Mouse (Mus musculus) forebrain, postnatal 0 days (tissue): Measurements from ENCODE around the gene Txlnb. TPM values are rescaled to one million over a fixed set of nuclear protein-coding genes. Genes with fewer than 3 reads are reported as not detected.
"Not testable (repeated sequence)": the region's sequence is repeated elsewhere in the genome, so short reads cannot be mapped to it uniquely, and the experiment has no call there.

Source experiments
- ATAC-seq: fragments of 200-750 bp; cut with Nextera tagmentation; 2 replicates; pipeline ENCODE4 v1.8.0; 2017; ENCODE audit warnings: mild to moderate bottlenecking, moderate library complexity
- DNase-seq: peaks from one replicate; pipeline ENCODE4 v3.0.0-alpha.2; 2015
- H3K27ac ChIP-seq: fragments of 300-500 bp; sonication (generic); 2 replicates; pipeline ENCODE4 v1.5.1; 2014; ENCODE audit warnings: low read depth, mild to moderate bottlenecking, antibody characterized with exemption, low read length, moderate library complexity, mixed read lengths
- H3K27me3 ChIP-seq: fragments of 300-500 bp; sonication (generic); 2 replicates; pipeline ENCODE4 v1.6.1; 2014; ENCODE audit warnings: mild to moderate bottlenecking, low read length, mixed read lengths; ENCODE audit not compliant: insufficient read depth
- H3K36me3 ChIP-seq: fragments of 300-500 bp; sonication (generic); 2 replicates; pipeline ENCODE4 v1.6.1; 2014; ENCODE audit warnings: mild to moderate bottlenecking, moderate library complexity; ENCODE audit not compliant: insufficient read depth
- H3K4me1 ChIP-seq: fragments of 300-500 bp; sonication (generic); 2 replicates; pipeline ENCODE4 v1.6.1; 2014; ENCODE audit warnings: antibody characterized with exemption; ENCODE audit not compliant: insufficient read depth
- H3K4me2 ChIP-seq: fragments of 300-500 bp; sonication (generic); 2 replicates; pipeline ENCODE4 v1.6.1; 2014; ENCODE audit warnings: low read depth, mild to moderate bottlenecking, moderate library complexity
- H3K4me3 ChIP-seq: fragments of 300-500 bp; sonication (generic); 2 replicates; pipeline ENCODE4 v1.5.1; 2014; ENCODE audit warnings: low read depth, low read length, mixed read lengths
- H3K9ac ChIP-seq: fragments of 300-500 bp; sonication (generic); 2 replicates; pipeline ENCODE4 v1.6.1; 2014; ENCODE audit warnings: mild to moderate bottlenecking
- H3K9me3 ChIP-seq: fragments of 300-500 bp; sonication (generic); 2 replicates; pipeline ENCODE4 v1.6.1; 2016; ENCODE audit warnings: low read length
- CTCF ChIP-seq: sonication (generic); IDR thresholded peaks from 2 replicates; pipeline ENCODE4 v1.5.1; 2016; ENCODE audit warnings: antibody characterized with exemption, control low read depth, low read depth
- WGBS: fragments of 180-500 bp; shearing (Covaris S2); extraction: QIAGEN DNeasy Blood & Tissue Kit; methylation state at CpG from one replicate; pipeline ENCODE4 v1.1.7; 2014; 5-methylcytosine and 5-hydroxymethylcytosine counted together
- polyA plus RNA-seq: library from polyadenylated mRNA; unstranded; fragments of >200 nt; fragmentation: Nextera tagmentation; extraction: Ambion mirVana; gene quantifications from 2 replicates; pipeline ENCODE4 v1.2.1, GENCODE M21; 2015
- total RNA-seq: library from RNA; depleted of rRNA; stranded (reverse); fragments of >200 nt; gene quantifications from 2 replicates; pipeline ENCODE4 v1.2.3, GENCODE M21; 2014

Gene Txlnb
- total and polyA plus RNA-seq, 2 experiments from 2014 or later: 0.53 to 0.62 TPM

- Histone ChIP-seq H3K9me3 (no peaks in the 10 kb centered on the region), H3K4me2 (no peak overlapping the region), H3K27me3 (no peaks in the 10 kb centered on the region), H3K36me3 (no peaks in the 10 kb centered on the region), H3K9ac (no peak overlapping the region), H3K4me3 (no peak overlapping the region), H3K4me1 (no peaks in the 10 kb centered on the region), H3K27ac (no peak overlapping the region)
- no peak for TF ChIP-seq CTCF
- DNase-seq (no peak), ATAC-seq (no peak)
- WGBS: 76% methylated on average over 5 of the region's 5 CpGs
Observed at GRCm38 (mm10) chr10:17769856-17770255, 26.2 kb upstream of the Txlnb start.

GRCm38 (mm10) chr10:17772364-17772763, 23.7 kb upstream of the Txlnb start:
- Histone ChIP-seq H3K4me3 (no peak overlapping the region), H3K27me3 (no peaks in the 10 kb centered on the region), H3K36me3 (no peaks in the 10 kb centered on the region), H3K9me3 (no peaks in the 10 kb centered on the region), H3K9ac (no peak overlapping the region), H3K4me2 (no peak overlapping the region), H3K27ac (no peak overlapping the region), H3K4me1 (no peaks in the 10 kb centered on the region)
- no peak for TF ChIP-seq CTCF
- DNase-seq: no peak
- 88% methylated on average over 10 of the region's 10 CpGs for WGBS
- ATAC-seq: no peak

DNA sequence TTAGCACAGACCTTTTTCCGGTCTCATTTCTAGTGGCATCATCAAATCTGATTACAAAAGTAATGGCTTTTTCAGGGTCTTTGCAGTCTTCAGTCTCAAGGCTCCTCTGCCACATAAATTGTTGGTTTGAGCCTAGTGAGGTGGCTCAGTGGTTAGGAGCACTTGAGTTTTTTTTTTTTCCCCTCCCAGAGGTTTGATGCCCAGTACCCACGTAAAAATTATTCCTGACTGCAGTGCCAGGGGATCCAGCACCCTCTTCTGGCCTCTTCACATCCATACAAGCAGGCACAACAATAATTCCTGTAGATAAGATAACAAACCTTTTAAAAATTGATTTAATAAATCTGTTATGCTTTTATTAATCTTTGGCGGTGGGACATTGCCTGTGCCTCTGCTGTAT, 21.7 kb upstream of the Txlnb start:
- DNase-seq (no peak), ATAC-seq (no peak)
- H3K9ac ChIP-seq: no peak overlapping the region
- H3K4me1 ChIP-seq: no peaks in the 10 kb centered on the region
- H3K36me3 ChIP-seq: no peaks in the 10 kb centered on the region
- no peaks in the 10 kb centered on the region for H3K9me3 ChIP-seq
- H3K4me2 ChIP-seq: no peak overlapping the region
- H3K27ac ChIP-seq: no peak overlapping the region
- no peak overlapping the region for H3K4me3 ChIP-seq
- 87% methylated on average over 3 of the region's 3 CpGs for WGBS
- no peaks in the 10 kb centered on the region for H3K27me3 ChIP-seq
- no peak for TF ChIP-seq CTCF

DNA sequence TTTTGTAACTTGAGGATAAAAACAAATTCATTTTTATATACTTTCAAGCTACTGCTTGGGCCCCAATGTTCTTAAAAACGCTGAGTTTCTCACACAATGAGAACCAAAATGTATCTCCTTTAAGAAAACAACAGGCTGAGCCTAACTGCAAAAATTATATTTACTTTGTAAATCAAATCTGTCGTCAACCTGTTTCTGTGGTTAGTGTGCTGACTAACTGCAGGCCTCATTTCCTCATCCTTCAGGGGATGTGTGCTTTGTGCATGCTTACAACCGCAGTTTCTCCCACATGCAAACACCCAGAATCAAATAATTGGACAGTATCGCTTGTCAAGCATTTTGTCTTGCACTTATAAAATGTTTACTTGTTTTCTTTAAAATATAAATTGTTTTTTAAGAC, 20.9 kb upstream of the Txlnb start:
- Histone ChIP-seq H3K4me1 (no peaks in the 10 kb centered on the region), H3K9ac (no peak overlapping the region), H3K9me3 (no peaks in the 10 kb centered on the region), H3K4me3 (no peak overlapping the region), H3K27me3 (no peaks in the 10 kb centered on the region), H3K36me3 (no peaks in the 10 kb centered on the region), H3K27ac (no peak overlapping the region), H3K4me2 (no peak overlapping the region)
- ATAC-seq (no peak), DNase-seq (no peak)
- 76% methylated on average over 4 of the region's 4 CpGs for whole genome bisulfite sequencing
- TF ChIP-seq CTCF: no peak

- not testable (repeated sequence) for H3K9ac ChIP-seq, H3K36me3 ChIP-seq, H3K27ac ChIP-seq, H3K4me1 ChIP-seq, H3K4me2 ChIP-seq, H3K27me3 ChIP-seq, H3K9me3 ChIP-seq, DNase-seq, ATAC-seq, H3K4me3 ChIP-seq
- WGBS: 82% methylated on average over 4 of the region's 4 CpGs
Observed at GRCm38 (mm10) chr10:17776684-17777083, 19.3 kb upstream of the Txlnb start.

DNA sequence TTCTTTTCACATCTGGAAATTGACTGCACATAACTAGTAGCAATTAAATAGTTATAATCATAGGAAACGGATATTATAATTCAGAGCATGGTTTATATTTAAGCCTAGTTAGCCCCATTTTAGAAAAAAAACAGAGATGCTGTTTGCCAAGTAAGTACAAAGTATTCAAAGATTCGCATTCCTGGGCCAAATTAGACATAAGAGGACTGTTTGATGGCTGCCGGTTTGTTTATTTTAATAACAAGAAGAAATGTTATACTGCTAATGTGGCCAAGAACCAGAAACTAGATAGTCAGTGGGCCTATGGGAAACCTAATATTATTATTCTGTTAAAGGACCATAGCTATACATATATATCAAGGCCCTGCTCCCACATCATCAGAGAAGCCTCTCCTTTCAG, 9.3 kb upstream of the Txlnb start:
- ATAC-seq: no peak
- no peaks in the 10 kb centered on the region for H3K27me3 ChIP-seq

GRCm38 (mm10) chr10:17787938-17788337, 8.1 kb upstream of the Txlnb start:
- no peak for TF ChIP-seq CTCF
- WGBS: 78% methylated on average over 1 of the region's 1 CpGs
- H3K27me3 ChIP-seq: no peaks in the 10 kb centered on the region

More for the DNA sequence above, 9.3 kb upstream of the Txlnb start:
- no peak for TF ChIP-seq CTCF
- no peak overlapping the region for H3K9ac ChIP-seq
- no peaks in the 10 kb centered on the region for H3K9me3 ChIP-seq
- no peaks in the 10 kb centered on the region for H3K4me1 ChIP-seq
- DNase-seq: no peak
- no peak overlapping the region for H3K27ac ChIP-seq
- H3K4me2 ChIP-seq: no peak overlapping the region
- H3K4me3 ChIP-seq: no peak overlapping the region
- 71% methylated on average over 3 of the region's 3 CpGs for WGBS
- H3K36me3 ChIP-seq: no peaks in the 10 kb centered on the region

GRCm38 (mm10) chr10:17788347-17788746, 7.7 kb upstream of the Txlnb start:
- no peaks in the 10 kb centered on the region for H3K27me3 ChIP-seq
- WGBS: 88% methylated on average over 4 of the region's 4 CpGs
- H3K36me3 ChIP-seq: no peaks in the 10 kb centered on the region
- H3K27ac ChIP-seq: no peak overlapping the region
- H3K4me2 ChIP-seq: no peak overlapping the region
- H3K9ac ChIP-seq: no peak overlapping the region
- H3K9me3 ChIP-seq: no peaks in the 10 kb centered on the region
- H3K4me1 ChIP-seq: no peaks in the 10 kb centered on the region
- ATAC-seq: no peak
- no peak for DNase-seq
- H3K4me3 ChIP-seq: no peak overlapping the region
- TF ChIP-seq CTCF: no peak

More at GRCm38 (mm10) chr10:17787938-17788337, 8.1 kb upstream of the Txlnb start:
- Histone ChIP-seq H3K4me2 (no peak overlapping the region), H3K9me3 (no peaks in the 10 kb centered on the region), H3K36me3 (no peaks in the 10 kb centered on the region), H3K9ac (no peak overlapping the region), H3K4me3 (no peak overlapping the region), H3K4me1 (no peaks in the 10 kb centered on the region), H3K27ac (no peak overlapping the region)
- no peak for DNase-seq
- no peak for ATAC-seq
